Mouse (Mus musculus) limb, embryonic 13.5 days (tissue): ENCODE results near the gene Hdgf. TPM values are rescaled to one million over a fixed set of nuclear protein-coding genes. Genes with fewer than 3 reads are reported as not detected.
A peak's percentile ranks its signal among the peaks of the same experiment; 100 is the strongest.
"Not testable (repeated sequence)": the region's sequence is repeated elsewhere in the genome, so short reads cannot be mapped to it uniquely, and the experiment has no call there.

Experiments
- ATAC-seq: fragments of 200-750 bp; cut with Nextera tagmentation; 2 replicates; pipeline ENCODE4 v1.8.0; 2017; ENCODE audit warnings: low read depth, moderate number of reproducible peaks, moderate TSS enrichment; ENCODE audit not compliant: low FRiP score
- H3K27ac ChIP-seq: fragments of 300-500 bp; sonication (generic); 2 replicates; pipeline ENCODE4 v1.5.1; 2015; ENCODE audit warnings: inconsistent platforms, mild to moderate bottlenecking, moderate library complexity
- H3K27me3 ChIP-seq: fragments of 300-500 bp; sonication (generic); 2 replicates; pipeline ENCODE4 v1.6.1; 2015; ENCODE audit warnings: mild to moderate bottlenecking, inconsistent platforms
- H3K36me3 ChIP-seq: fragments of 300-500 bp; sonication (generic); 2 replicates; pipeline ENCODE4 v1.6.1; 2015; ENCODE audit warnings: inconsistent platforms, mild to moderate bottlenecking, moderate library complexity
- H3K4me1 ChIP-seq: fragments of 300-500 bp; sonication (generic); 2 replicates; pipeline ENCODE4 v1.6.1; 2015; ENCODE audit warnings: inconsistent platforms
- H3K4me2 ChIP-seq: fragments of 300-500 bp; sonication (generic); replicated peaks from 2 replicates; pipeline ENCODE4 v1.6.1; 2015; ENCODE audit warnings: inconsistent platforms, mild to moderate bottlenecking, moderate library complexity
- H3K4me3 ChIP-seq: fragments of 300-500 bp; sonication (generic); 2 replicates; pipeline ENCODE4 v1.5.1; 2015; ENCODE audit warnings: moderate library complexity, mild to moderate bottlenecking, inconsistent platforms
- H3K9ac ChIP-seq: fragments of 300-500 bp; sonication (generic); 2 replicates; pipeline ENCODE4 v1.6.1; 2015; ENCODE audit warnings: mild to moderate bottlenecking, inconsistent platforms
- H3K9me3 ChIP-seq: fragments of 300-500 bp; sonication (generic); 2 replicates; pipeline ENCODE4 v1.6.1; 2016; ENCODE audit warnings: inconsistent platforms
- WGBS: fragments of 180-500 bp; shearing (Covaris S2); methylation state at CpG from one replicate; pipeline ENCODE4 v1.1.7; 2015; 5-methylcytosine and 5-hydroxymethylcytosine counted together
- polyA plus RNA-seq: library from polyadenylated mRNA; unstranded; fragments of >200 nt; fragmentation: Nextera tagmentation; extraction: Ambion mirVana; gene quantifications from 2 replicates; pipeline ENCODE4 v1.2.1, GENCODE M21; 2015

The Hdgf gene
- 205 and 221 TPM in 2 replicates for polyA plus RNA-seq

GRCm38 (mm10) chr3:87905880-87906485, at the start of gene Hdgf:
Gene Hdgf, plus strand, starts transcription at chr3:87906321.
- Histone ChIP-seq H3K36me3 (no peaks in the 10 kb centered on the region), H3K9me3 (no peaks in the 10 kb centered on the region), H3K4me2 (peak within 1 kb of the TSS; percentile 91), H3K4me1 (peaks cover 36% of the 10 kb centered on the region), H3K27ac (peak within 1 kb of the TSS; percentile 98), H3K9ac (peak within 1 kb of the TSS; percentile 99), H3K27me3 (no peaks in the 10 kb centered on the region), H3K4me3 (peak within 1 kb of the TSS; percentile 99)
- ATAC-seq, result peak; percentile 94
- under 1% methylated on average over 57 of the region's 57 CpGs for WGBS

- H3K27me3 ChIP-seq, result no peaks in the 10 kb centered on the region
- H3K9me3 ChIP-seq, result no peaks in the 10 kb centered on the region
- H3K36me3 ChIP-seq, result peaks cover 65% of the 10 kb centered on the region
- ATAC-seq, result no peak
- no peak overlapping the region for H3K4me2 ChIP-seq
- no peaks in the 10 kb centered on the region for H3K4me1 ChIP-seq
- H3K27ac ChIP-seq, result no peak overlapping the region
- 63% methylated on average over 8 of the region's 8 CpGs for WGBS
- no peak overlapping the region for H3K4me3 ChIP-seq
- no peak overlapping the region for H3K9ac ChIP-seq
Observed at GRCm38 (mm10) chr3:87857666-87858065, 48.5 kb upstream of the Hdgf start.

- no peak overlapping the region for H3K9ac ChIP-seq
- no peaks in the 10 kb centered on the region for H3K27me3 ChIP-seq
- 34% methylated on average over 3 of the region's 3 CpGs for WGBS
- H3K4me1 ChIP-seq, result no peaks in the 10 kb centered on the region
- H3K4me3 ChIP-seq, result no peak overlapping the region
- H3K27ac ChIP-seq, result no peak overlapping the region
- H3K36me3 ChIP-seq, result peaks cover 82% of the 10 kb centered on the region
- no peak overlapping the region for H3K4me2 ChIP-seq
- peak; percentile 11; the same call in 1 of the 2 replicates for ATAC-seq
- H3K9me3 ChIP-seq, result no peaks in the 10 kb centered on the region
Observed at GRCm38 (mm10) chr3:87859813-87860212, 46.3 kb upstream of the Hdgf start.

GRCm38 (mm10) chr3:87864111-87864510, 42.0 kb upstream of the Hdgf start:
- 95% methylated on average over 4 of the region's 4 CpGs for WGBS
- H3K27ac ChIP-seq, H3K4me2 ChIP-seq, H3K27me3 ChIP-seq, H3K9me3 ChIP-seq, ATAC-seq, H3K9ac ChIP-seq, H3K4me3 ChIP-seq, H3K4me1 ChIP-seq: not testable (repeated sequence)
- H3K36me3 ChIP-seq, result peaks cover 91% of the 10 kb centered on the region

GRCm38 (mm10) chr3:87877730-87878129, 28.4 kb upstream of the Hdgf start:
- Histone ChIP-seq H3K4me3 (no peak overlapping the region), H3K27me3 (no peaks in the 10 kb centered on the region), H3K27ac (no peak overlapping the region), H3K36me3 (peaks cover 53% of the 10 kb centered on the region), H3K9ac (no peak overlapping the region), H3K4me1 (peaks cover 6% of the 10 kb centered on the region; the same call in 1 of the 2 replicates), H3K9me3 (no peaks in the 10 kb centered on the region), H3K4me2 (no peak overlapping the region)
- no peak for ATAC-seq
- WGBS, result 99% methylated on average over 4 of the region's 4 CpGs

GRCm38 (mm10) chr3:87884291-87884690, 21.8 kb upstream of the Hdgf start:
- whole genome bisulfite sequencing, result 0% methylated on average over 3 of the region's 3 CpGs
- peak overlapping the region; percentile 90 for H3K27ac ChIP-seq

DNA sequence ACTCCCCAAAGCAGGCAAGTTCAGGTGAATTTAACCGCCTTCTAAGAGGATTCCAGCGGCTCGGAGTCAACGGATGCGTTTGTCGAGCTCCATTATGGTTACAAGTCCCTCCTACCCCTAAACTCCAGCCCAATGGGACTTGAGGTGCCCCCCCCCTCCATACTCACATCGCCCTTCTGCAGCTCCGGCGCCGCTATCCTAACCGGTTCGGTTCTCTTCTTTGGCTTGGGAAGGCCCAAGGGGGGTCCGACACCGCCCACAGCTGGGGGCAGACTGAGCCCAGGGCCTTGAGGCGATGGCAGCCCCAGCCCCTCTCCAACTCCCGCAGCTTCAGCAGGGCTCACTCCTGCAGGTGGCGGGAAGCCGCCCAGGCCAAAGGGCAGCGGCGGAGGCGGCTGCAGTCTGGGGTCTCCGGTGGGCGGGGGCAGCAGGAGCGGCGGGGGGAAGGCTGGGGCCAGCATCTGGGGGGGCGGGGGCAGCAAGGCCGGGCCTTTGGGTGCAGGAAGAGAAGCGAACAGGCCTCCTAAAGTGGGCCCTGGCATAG, 21.3 kb upstream of the Hdgf start:
- Histone ChIP-seq H3K36me3 (peaks cover 19% of the 10 kb centered on the region), H3K27me3 (no peaks in the 10 kb centered on the region), H3K4me3 (peak overlapping the region; percentile 100), H3K9me3 (no peaks in the 10 kb centered on the region), H3K4me2 (peak overlapping the region; percentile 96), H3K9ac (peak overlapping the region; percentile 97), H3K27ac (peak overlapping the region; percentile 90), H3K4me1 (peaks cover 18% of the 10 kb centered on the region)
- ATAC-seq, result no peak
- under 1% methylated on average over 26 of the region's 28 CpGs for WGBS

More at GRCm38 (mm10) chr3:87884291-87884690, 21.8 kb upstream of the Hdgf start:
- Histone ChIP-seq H3K4me2 (peak overlapping the region; percentile 96), H3K27me3 (no peaks in the 10 kb centered on the region), H3K36me3 (peaks cover 21% of the 10 kb centered on the region), H3K4me3 (peak overlapping the region; percentile 100), H3K9ac (peak overlapping the region; percentile 97), H3K9me3 (no peaks in the 10 kb centered on the region), H3K4me1 (peaks cover 18% of the 10 kb centered on the region)
- ATAC-seq, result no peak

DNA sequence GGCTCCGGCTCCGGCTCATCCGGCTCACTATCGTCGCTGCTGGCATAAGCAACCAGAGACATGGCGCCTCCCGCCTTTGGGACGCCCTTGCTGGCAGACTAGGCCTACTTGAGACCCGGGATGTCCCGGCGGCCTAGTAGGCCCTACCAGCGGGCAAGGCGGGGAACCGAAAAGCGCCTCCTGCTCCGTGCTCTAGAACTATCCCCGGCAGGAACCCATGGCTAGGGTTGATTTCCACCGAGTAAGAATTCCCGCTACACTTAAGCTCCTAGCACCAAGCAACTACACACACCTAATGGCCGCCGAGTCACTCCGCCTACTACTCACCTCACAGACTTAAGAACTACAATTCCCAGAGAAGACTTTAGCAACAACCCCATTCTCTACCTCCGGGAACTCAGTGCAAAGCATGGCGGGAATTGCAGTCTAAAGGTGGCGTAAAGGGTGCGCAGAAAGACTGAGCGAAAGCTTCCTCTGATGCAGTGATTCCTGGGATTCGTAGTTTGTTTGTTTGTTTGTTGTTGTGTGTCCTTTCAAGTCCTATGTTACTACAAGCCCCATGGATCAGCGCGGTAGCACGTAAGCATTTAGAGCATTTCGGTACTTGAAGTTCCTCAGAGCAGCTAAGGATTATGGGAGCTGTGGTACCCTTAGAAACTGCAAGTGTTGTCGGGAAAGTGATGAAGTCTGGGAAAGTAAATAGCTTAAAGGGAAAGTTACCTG, 20.7 kb upstream of the Hdgf start, which contains the start of gene Prcc:
TSS of gene Prcc (minus strand) at position 328 of the 723 bp plus-strand sequence.
- Histone ChIP-seq H3K27ac (peak within 1 kb of the TSS; percentile 90), H3K4me1 (peaks cover 18% of the 10 kb centered on the region), H3K4me2 (peak within 1 kb of the TSS; percentile 96), H3K4me3 (peak within 1 kb of the TSS; percentile 100), H3K36me3 (peaks cover 13% of the 10 kb centered on the region), H3K9me3 (no peaks in the 10 kb centered on the region), H3K9ac (peak within 1 kb of the TSS; percentile 97), H3K27me3 (no peaks in the 10 kb centered on the region)
- 0% methylated on average over 33 of the region's 33 CpGs for WGBS
- peak; percentile 99 for ATAC-seq

DNA sequence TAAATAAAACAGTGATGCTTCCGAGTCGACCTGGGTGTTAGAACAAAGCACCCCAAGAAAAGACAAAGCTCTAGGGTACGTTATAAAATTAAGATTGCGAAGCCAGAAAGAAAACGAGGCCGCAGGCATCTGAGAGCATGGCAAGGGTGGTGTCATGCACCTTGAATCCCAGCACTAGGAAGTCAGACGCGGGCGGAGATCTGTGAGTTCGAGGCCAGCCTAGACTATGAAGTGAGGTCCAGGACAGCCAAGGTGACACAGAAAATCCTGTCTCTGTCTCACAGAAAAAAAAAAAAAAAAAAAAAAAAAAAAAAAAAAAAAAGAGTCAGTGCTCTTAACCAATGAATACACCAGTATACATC, 20.1 kb upstream of the Hdgf start:
- Histone ChIP-seq H3K4me3 (peak overlapping the region; percentile 100), H3K9ac (no peak overlapping the region; the same call in 1 of the 2 replicates), H3K9me3 (no peaks in the 10 kb centered on the region), H3K27ac (no peak overlapping the region), H3K4me1 (peaks cover 18% of the 10 kb centered on the region), H3K36me3 (peaks cover 8% of the 10 kb centered on the region), H3K4me2 (peak overlapping the region; percentile 96), H3K27me3 (no peaks in the 10 kb centered on the region)
- WGBS, result 12% methylated on average over 10 of the region's 10 CpGs
- ATAC-seq, result no peak

GRCm38 (mm10) chr3:87886416-87886815, 19.7 kb upstream of the Hdgf start:
- H3K4me2 ChIP-seq, result peak overlapping the region; percentile 96
- H3K4me1 ChIP-seq, result peaks cover 18% of the 10 kb centered on the region
- no peak for ATAC-seq
- peaks cover 5% of the 10 kb centered on the region; the same call in 1 of the 2 replicates for H3K36me3 ChIP-seq
- peak overlapping the region; percentile 100 for H3K4me3 ChIP-seq
- no peak overlapping the region for H3K9ac ChIP-seq
- no peaks in the 10 kb centered on the region for H3K27me3 ChIP-seq
- no peak overlapping the region for H3K27ac ChIP-seq
- WGBS, result 83% methylated on average over 6 of the region's 6 CpGs
- H3K9me3 ChIP-seq, result no peaks in the 10 kb centered on the region

GRCm38 (mm10) chr3:87887400-87887799, 18.7 kb upstream of the Hdgf start:
- H3K4me3 ChIP-seq, ATAC-seq, H3K9me3 ChIP-seq, H3K27ac ChIP-seq, H3K4me2 ChIP-seq, H3K9ac ChIP-seq, H3K36me3 ChIP-seq, H3K27me3 ChIP-seq: not testable (repeated sequence)
- 80% methylated on average over 4 of the region's 4 CpGs for WGBS
- H3K4me1 ChIP-seq, result peaks cover 17% of the 10 kb centered on the region

DNA sequence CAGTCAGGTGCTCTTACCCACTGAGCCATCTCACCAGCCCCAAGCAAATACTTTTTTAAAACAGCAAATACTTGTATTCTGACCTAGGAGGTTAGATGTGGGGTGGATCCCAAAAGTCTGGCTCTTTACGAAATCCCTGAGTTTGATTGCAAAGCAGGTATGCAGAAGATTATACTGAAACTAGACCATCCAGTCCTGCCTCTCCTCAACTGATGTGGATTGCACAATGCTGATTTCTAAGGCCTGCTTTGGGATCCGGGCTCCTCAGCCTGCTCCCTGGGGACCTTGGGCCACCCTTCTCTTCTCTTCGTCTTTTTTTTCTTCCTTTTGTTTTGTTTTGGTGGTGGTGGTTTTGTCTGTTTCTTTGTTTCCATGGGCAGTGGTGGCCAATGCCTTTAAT, 14.6 kb upstream of the Hdgf start:
- no peaks in the 10 kb centered on the region for H3K9me3 ChIP-seq
- no peaks in the 10 kb centered on the region for H3K4me1 ChIP-seq
- no peak overlapping the region for H3K27ac ChIP-seq

More for the DNA sequence above, 14.6 kb upstream of the Hdgf start:
- Histone ChIP-seq H3K27me3 (no peaks in the 10 kb centered on the region), H3K9ac (no peak overlapping the region), H3K36me3 (no peaks in the 10 kb centered on the region), H3K4me2 (no peak overlapping the region), H3K4me3 (no peak overlapping the region)
- ATAC-seq, result no peak
- WGBS, result 69% methylated on average over 3 of the region's 3 CpGs
